11 mouse cellular contexts compared by ENCODE assay signal in the genomic region with DNA sequence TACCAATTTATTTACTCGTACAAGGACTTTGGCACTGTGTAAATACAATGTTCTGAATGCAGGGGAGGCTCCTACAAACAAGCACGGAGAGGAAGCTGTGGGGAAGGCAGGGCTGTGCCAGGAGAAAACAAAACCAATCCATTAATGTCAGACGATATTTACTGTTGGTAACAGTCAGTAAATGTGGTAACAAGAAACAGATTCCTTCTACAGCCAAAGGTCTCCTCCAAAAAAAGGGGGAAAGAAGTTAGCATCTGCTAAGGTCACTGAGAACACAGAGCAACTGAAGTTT.
DNase-seq lines count a peak whose midpoint lies in the region; ATAC-seq and TF ChIP-seq lines count a peak whose summit lies in the region.
"Had no signal": no experiment of that assay in that cellular context is flagged by ENCODE, and none has a peak within 500 bp of the region (broad histone marks: within the 10 kb centered on the region; RNA-seq: fewer than 3 reads in every experiment).

No protein-coding gene starts in this region.

- no peaks in the 10 kb centered on the region for H3K9me3 ChIP-seq in heart, embryonic 13.5 days
- no peaks in the 10 kb centered on the region for H3K9me3 ChIP-seq in hindbrain, embryonic 14.5 days (ENCODE audit: control insufficient read depth, low read length)
- H3K9me3 ChIP-seq in liver, postnatal 0 days (ENCODE audit: low read length), result no peaks in the 10 kb centered on the region
- no peaks in the 10 kb centered on the region for H3K9me3 ChIP-seq in kidney, embryonic 16.5 days (ENCODE audit: low read length)

- peak overlapping the region; percentile 93 for H3K27ac ChIP-seq in heart, embryonic 13.5 days (replicated peaks)
- peak overlapping the region; percentile 64; the same call in 1 of the 2 replicates for H3K27ac ChIP-seq in hindbrain, embryonic 14.5 days
- peak overlapping the region; percentile 80 for H3K27ac ChIP-seq in liver, postnatal 0 days (ENCODE audit: low read depth)
- H3K27ac ChIP-seq in kidney, embryonic 16.5 days (ENCODE audit: low read length), result no peak overlapping the region

- peaks cover 44% of the 10 kb centered on the region for H3K4me1 ChIP-seq in heart, embryonic 13.5 days
- peaks cover 18% of the 10 kb centered on the region for H3K4me1 ChIP-seq in hindbrain, embryonic 14.5 days (replicated peaks; ENCODE audit: control insufficient read depth, insufficient read depth, low read length)
- H3K4me1 ChIP-seq in liver, postnatal 0 days (ENCODE audit: insufficient read depth), result peaks cover 6% of the 10 kb centered on the region
- no peaks in the 10 kb centered on the region for H3K4me1 ChIP-seq in kidney, embryonic 16.5 days (ENCODE audit: insufficient read depth, low read length)

- H3K4me2 ChIP-seq in heart, embryonic 13.5 days, result no peak overlapping the region
- H3K4me2 ChIP-seq in hindbrain, embryonic 14.5 days (replicated peaks), result no peak overlapping the region
- no peak overlapping the region for H3K4me2 ChIP-seq in liver, postnatal 0 days (ENCODE audit: low read depth, low read length)
- no peak overlapping the region for H3K4me2 ChIP-seq in kidney, embryonic 16.5 days (replicated peaks; ENCODE audit: low read depth, low read length)

- H3K27me3 ChIP-seq in heart, embryonic 13.5 days (replicated peaks), result no peaks in the 10 kb centered on the region
- H3K27me3 ChIP-seq in hindbrain, embryonic 14.5 days (ENCODE audit: control insufficient read depth, insufficient read depth, low read length), result no peaks in the 10 kb centered on the region
- H3K27me3 ChIP-seq in liver, postnatal 0 days (ENCODE audit: insufficient read depth, low read length), result no peaks in the 10 kb centered on the region
- H3K27me3 ChIP-seq in kidney, embryonic 16.5 days (ENCODE audit: insufficient read depth, low read length), result no peaks in the 10 kb centered on the region
- H3K27me3 ChIP-seq: Patski had no signal

- TF ChIP-seq EP300 in liver, postnatal 0 days (IDR thresholded peaks at IDR 0.05; ENCODE audit: low read depth), result no peak

- no peaks in the 10 kb centered on the region for H3K36me3 ChIP-seq in heart, embryonic 13.5 days
- H3K36me3 ChIP-seq in hindbrain, embryonic 14.5 days (replicated peaks; ENCODE audit: control insufficient read depth, insufficient read depth), result no peaks in the 10 kb centered on the region
- no peaks in the 10 kb centered on the region for H3K36me3 ChIP-seq in liver, postnatal 0 days (replicated peaks; ENCODE audit: insufficient read depth, low read length)
- H3K36me3 ChIP-seq in kidney, embryonic 16.5 days (ENCODE audit: insufficient read depth, low read length), result no peaks in the 10 kb centered on the region

- WGBS in heart, embryonic 13.5 days, result 64% methylated on average over 3 of the region's 3 CpGs
- whole genome bisulfite sequencing in hindbrain, embryonic 14.5 days, result 61% methylated on average over 3 of the region's 3 CpGs
- WGBS in liver, postnatal 0 days (ENCODE audit: insufficient replicate concordance), result 45% methylated on average over 3 of the region's 3 CpGs
- 29% methylated on average over 3 of the region's 3 CpGs for WGBS in kidney, embryonic 16.5 days

- TF ChIP-seq CTCF in liver, postnatal 0 days (IDR thresholded peaks at IDR 0.05; ENCODE audit: low read depth), result no peak

- H3K4me3 ChIP-seq in heart, embryonic 13.5 days, result no peak overlapping the region
- no peak overlapping the region for H3K4me3 ChIP-seq in hindbrain, embryonic 14.5 days (replicated peaks; ENCODE audit: low read length)
- no peak overlapping the region for H3K4me3 ChIP-seq in liver, postnatal 0 days (ENCODE audit: low read depth, low read length)
- H3K4me3 ChIP-seq in kidney, embryonic 16.5 days (ENCODE audit: low read length), result no peak overlapping the region

- DNase-seq in heart, postnatal 4 days, result no peak
- peak; percentile 10 for DNase-seq in lung, postnatal 36 days
- no peak for DNase-seq in lung, postnatal 25 days (ENCODE audit: low spot score)
- DNase-seq in hindbrain, embryonic 14.5 days (ENCODE audit: low spot score), result no peak
- DNase-seq in liver, postnatal 0 days, result no peak
- no peak for DNase-seq in layer of hippocampus, adult 18-20 months (ENCODE audit: low spot score in 2 of 2)
- DNase-seq: spleen, adult 18-20 months had no signal

- ATAC-seq in heart, embryonic 13.5 days (ENCODE audit: extremely low read depth, insufficient number of reproducible peaks, low FRiP score, low TSS enrichment), result no peak
- no peak; the same call in 1 of the 2 replicates for ATAC-seq in hindbrain, embryonic 14.5 days (ENCODE audit: low FRiP score)
- ATAC-seq in liver, postnatal 0 days, result peak; percentile 96
- ATAC-seq in kidney, embryonic 16.5 days (ENCODE audit: low FRiP score, low TSS enrichment), result no peak
- ATAC-seq: CD4-positive, CD25-positive, alpha-beta regulatory T cell, adult 4 months had no signal

- peak overlapping the region; percentile 37; the same call in 1 of the 2 replicates for H3K9ac ChIP-seq in heart, embryonic 13.5 days
- no peak overlapping the region for H3K9ac ChIP-seq in hindbrain, embryonic 14.5 days
- no peak overlapping the region for H3K9ac ChIP-seq in liver, postnatal 0 days (replicated peaks)
- H3K9ac ChIP-seq in kidney, embryonic 16.5 days (replicated peaks; ENCODE audit: low read length), result no peak overlapping the region
